Mouse (Mus musculus) heart, adult 2 months (tissue): Measurements from ENCODE around the gene Gm43552.

ENCODE experiments used
- CTCF ChIP-seq: fragments of 200-600 bp; IDR thresholded peaks from 2 replicates; pipeline ENCODE4 v1.8.1; 2022; ENCODE audit warnings: antibody characterized with exemption, mild to moderate bottlenecking, moderate library complexity
- EP300 ChIP-seq: fragments of 200-500 bp; IDR thresholded peaks from 2 replicates; pipeline ENCODE4 v1.6.1; 2011; ENCODE audit warnings: low read depth, low read length, control low read depth; ENCODE audit not compliant: insufficient read depth
- POLR2A ChIP-seq: fragments of 200-500 bp; IDR thresholded peaks from 2 replicates; pipeline ENCODE4 v1.6.1; 2011; ENCODE audit warnings: mild to moderate bottlenecking, low read depth, low read length, control low read depth; ENCODE audit not compliant: insufficient read depth

DNA sequence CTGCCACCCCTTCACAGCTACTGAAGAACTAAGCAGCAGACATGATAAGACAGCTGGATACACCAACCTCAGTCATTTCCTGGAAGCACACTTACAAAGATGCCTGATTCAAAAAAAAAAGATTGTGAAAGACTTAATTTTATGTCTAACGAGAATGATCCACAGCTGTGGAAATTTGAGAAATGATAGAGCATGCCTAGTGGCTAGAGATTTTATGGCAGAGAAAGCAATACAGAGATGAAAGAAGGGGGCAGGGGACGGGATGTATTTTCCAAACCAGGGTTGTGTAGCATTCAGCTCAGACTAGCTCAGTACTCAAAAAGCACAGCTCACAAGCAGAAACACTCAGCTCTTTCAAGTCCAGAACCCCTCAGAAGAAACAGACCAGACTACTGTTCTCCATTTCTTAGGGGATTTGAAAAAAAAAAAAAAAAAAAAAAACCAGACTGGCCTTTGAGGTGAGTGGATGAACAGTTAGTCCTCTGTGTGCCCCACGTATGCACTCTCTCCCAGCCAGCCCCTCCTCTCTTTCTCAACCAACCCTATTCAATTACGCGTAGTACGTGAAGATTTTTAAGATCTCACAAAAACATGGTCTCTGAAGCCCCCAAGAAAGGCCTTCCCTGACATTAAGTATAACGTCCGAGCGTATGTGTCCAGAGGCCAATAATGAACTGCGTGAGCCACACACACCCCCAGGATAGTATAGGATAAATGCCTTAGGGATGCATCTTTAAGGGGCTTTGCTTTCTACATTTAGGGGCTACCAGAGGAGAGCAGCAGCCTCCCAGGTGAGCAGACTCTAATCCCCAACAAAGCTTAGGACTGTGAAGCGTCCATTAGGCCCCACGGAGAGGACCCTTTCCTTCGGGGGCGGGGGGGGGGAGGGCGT is 57.9 kb downstream of the Gm43552 start:
- TF ChIP-seq CTCF (no peak), EP300 (no peak), POLR2A (no peak)
